Mouse (Mus musculus): ENCODE data around the gene Mobp.

Mobp gene

GRCm38 (mm10) chr9:120210865-120211264 lies 61.4 kb downstream of the Mobp start:
- no peak for DNase-seq (ENCODE audit: low spot score)

- no peak for DNase-seq (ENCODE audit: low spot score)
Observed at GRCm38 (mm10) chr9:120212936-120213335, 63.4 kb downstream of the Mobp start.

- DNase-seq (ENCODE audit: low spot score): no peak
Observed at GRCm38 (mm10) chr9:120214978-120215495, 65.5 kb downstream of the Mobp start.

DNA sequence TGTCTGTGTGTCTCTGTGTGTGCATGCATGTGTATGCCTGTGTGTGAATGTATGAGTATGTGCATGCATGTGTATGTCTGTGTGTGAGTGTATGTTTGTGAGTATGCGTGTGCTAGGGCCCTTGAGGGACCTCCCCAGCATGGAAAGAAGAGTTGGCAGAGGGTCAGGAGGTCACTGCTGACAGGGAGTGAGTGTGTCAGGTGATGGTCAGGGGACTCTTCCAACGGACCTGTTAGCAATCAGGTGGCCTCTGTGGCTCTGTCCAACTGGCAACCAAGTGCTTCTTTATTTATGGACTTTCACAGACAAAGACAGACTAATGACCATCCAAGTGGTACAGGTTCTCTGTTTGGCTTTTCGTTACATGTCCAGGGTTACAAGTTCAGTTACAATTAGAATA lies 69.9 kb downstream of the Mobp start:
- no peak for DNase-seq (ENCODE audit: low spot score)
